Mouse (Mus musculus): ENCODE measurements around the gene Vmn2r23.

DNA sequence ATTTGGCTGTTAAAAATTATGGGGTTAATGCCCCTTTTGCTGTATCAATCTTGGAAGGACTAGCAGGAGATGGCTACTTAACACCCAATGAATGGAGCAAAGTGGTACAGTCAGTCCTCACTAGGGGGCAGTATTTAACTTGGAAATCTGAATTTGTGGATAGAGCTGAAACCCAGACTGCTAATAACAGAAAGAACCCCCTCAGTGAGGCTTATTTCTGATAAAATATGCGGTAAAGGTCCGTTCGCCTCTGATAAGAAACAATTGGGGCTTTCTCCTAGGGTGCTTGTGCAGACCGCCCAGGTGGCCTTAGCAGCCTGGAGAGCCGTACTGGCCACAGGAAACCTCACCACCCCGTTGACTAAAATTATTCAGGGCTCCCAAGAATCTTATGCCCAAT is 45.4 kb upstream of the Vmn2r23 start:
- no peak for TF ChIP-seq EP300 (IDR thresholded peaks at IDR 0.05; ENCODE audit: low read depth)
- peak; percentile 38; the same call in 1 of the 2 replicates for TF ChIP-seq CTCF (IDR thresholded peaks at IDR 0.05; ENCODE audit: low read depth)
